Mouse (Mus musculus) c-Kit-positive CD71-negative TER-119-negative erythroid progenitor cells, embryonic 14.5 days (primary cell): ENCODE results near the gene Mylk2.

ENCODE experiments used
- DNase-seq: peaks from one replicate; pipeline ENCODE4 v3.0.0-alpha.2; 2013; ENCODE audit warnings: low read depth

Mylk2 gene

DNA sequence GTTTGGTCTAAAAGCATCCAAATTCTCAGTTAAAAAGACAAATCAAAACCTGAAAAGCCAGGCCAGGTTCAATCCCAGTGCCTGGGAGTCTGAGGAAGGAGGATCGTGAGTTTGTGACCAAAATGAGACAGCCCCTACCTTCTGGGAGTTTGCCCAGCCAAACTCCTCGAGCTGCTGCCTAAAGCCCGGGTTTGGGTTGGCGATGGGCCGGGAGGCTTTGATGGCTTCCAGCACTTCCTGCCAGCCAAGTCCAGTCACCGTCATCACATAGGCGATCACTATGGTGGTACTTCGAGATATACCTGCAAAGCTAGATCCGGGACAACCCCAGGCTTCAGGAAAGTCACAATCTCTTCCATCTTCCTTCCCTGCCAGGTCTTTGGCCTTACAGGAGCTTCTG is 32.9 kb downstream of the Mylk2 start:
- no peak for DNase-seq

DNA sequence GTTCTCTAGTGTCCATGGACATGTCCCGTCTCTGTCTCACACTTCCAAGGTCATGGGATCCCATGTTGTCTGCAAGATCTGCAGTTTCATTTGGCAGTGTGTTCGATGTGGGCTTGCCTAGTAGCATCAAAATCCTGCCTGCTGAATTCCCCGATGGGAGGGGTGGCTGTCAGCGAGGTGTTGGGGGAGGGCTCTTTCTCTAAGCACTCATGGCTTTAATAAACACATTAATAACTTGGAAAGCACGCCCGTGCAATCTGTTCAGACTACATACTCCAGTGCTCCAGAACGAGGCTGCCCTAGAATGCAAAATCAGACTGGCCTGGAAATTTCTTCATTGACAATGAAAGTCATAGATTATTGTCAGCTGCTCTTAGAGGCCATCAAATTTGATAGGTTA is 35.9 kb downstream of the Mylk2 start:
- no peak for DNase-seq

DNA sequence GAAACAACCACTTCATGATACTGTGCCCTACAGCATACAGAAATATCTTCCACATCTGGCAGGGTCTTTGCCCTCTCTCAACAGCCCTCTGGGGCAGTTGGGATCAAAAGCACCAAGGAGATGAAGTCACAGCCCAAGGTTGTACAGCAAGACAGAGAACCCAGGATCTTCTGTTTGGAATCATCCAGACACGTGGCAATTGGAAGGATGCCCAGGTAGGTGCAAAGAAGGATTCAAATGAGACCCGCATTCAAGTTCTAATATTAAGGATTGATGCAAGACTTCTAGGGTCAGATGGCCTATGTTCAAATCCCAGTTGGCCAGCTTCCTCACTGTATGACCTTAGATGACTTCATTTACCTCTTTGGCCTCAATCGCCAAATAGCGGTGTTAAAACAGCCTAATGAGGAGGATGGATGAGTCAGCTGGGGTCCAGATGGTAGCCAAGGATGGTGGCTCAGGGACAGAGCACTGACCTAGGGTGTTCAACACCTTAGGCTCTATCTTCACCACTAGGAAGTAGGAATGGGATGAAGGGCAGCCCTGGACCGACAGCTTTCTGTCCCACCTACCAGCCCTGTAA is 37.4 kb downstream of the Mylk2 start:
- no peak for DNase-seq

DNA sequence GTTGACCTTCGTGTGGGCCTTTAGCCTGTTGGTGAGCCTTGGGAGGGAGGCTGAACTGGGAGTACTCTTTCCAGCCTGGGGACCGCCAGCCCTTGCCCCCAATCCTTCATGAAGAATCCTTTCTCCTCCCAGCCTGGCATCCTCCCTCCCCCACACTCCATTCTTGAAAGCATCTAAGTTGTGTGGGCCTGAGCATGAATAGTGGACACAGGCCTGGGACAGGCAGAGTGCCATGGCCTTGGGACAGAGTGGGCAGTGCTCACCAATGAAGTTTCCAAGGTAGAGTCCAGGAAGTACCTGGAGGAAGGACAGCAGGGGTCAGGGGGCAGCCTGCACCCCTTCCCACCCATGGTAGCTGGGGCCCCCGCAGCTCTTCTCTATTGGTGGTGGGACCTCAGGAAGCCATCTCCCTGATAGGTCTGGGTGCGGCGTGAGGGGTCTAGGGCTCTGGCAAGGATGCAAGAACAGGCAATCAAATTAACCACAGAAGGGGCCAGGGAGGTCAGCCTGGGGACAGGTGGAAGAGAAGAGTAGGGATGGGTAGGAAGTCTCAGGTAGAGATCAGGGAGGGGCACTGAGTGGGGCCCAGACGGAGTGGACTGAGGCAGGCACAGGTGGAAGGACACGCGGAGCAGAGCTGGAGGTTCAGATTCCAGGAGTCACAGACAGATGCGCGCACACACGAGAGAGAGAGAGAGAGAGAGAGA is 39.4 kb downstream of the Mylk2 start:
- DNase-seq: no peak

DNA sequence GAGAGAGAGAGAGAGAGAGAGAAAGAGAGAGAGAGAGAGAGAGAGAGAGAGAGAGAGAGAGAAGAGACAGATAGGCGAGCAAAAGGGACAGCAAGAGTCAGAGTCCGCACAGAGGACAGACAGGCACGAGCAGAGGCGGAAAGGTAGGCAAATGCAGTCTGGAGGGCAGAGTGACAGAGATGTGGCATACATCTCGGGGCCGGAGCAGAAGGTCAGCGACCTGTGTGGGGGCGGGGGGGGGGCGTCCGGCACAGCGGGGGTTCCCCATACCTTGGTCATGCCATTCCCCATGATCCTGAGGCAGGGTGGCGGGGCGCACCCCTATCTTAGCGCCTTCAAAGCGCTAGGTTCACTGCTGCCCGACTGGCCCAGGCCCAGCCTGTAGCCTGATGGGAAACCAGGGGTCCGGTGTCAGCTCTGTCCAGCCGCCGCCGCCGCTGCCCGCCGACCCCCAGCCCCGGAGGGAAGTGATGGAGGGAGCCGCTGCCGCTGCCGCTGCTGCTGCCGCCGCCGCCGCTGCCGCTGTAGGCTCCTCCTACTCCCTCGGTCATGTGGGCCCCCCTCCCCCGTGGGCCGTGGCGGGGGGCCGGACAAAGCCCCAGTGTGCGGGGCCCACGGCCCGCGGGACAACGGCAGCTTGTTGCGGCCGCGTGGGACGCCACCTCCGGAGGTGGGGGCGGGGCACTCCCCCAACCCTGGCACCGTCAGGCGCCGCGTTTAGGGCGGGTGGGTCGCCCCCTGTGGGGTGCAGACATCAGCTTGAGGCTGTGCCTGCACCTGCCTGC is 40.1 kb downstream of the Mylk2 start, which contains the start of gene Dusp15:
Gene Dusp15 (minus strand): TSS at position 634 of the 785 bp plus-strand sequence.
- no peak for DNase-seq

DNA sequence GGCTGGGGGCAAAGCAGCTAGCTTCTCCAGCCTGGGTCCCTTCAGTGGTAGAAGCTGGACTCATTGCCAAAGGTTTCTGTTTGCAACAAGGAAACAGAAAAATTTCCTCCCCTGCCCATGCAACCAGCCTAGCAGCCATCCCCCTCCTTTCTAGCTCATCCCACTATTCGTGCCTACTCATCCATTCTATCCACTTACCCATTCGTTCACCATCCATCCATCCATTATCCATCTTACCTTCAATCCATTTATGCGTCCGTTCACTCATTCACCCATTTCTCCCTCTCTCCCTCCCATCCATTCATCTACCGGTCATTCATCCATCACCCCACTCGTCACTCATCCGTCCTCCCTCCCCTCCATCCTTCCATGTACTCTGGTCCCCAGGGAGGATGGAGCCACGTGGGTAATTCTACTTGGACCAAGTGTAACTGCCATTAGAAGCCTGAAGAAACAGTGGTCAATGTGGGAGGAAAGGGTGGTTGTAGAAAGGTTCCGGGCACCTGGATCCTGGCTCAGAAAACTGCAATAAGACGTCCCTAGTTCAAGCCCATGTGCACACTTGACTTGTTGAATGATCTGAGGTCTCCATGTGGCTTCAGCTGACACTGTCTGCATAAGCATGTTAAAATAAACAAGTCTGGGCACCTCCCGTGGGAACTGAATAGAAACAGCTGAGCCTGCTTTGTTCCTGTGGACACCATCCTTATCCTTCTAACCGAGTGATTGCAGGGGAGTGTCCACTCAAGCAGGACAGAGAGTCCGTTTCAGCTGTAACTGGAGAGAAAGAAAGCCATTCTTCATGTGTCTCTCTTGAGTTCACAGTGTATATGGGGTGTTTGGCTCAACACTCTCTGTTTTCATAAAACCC is 40.9 kb downstream of the Mylk2 start:
- DNase-seq: no peak

DNA sequence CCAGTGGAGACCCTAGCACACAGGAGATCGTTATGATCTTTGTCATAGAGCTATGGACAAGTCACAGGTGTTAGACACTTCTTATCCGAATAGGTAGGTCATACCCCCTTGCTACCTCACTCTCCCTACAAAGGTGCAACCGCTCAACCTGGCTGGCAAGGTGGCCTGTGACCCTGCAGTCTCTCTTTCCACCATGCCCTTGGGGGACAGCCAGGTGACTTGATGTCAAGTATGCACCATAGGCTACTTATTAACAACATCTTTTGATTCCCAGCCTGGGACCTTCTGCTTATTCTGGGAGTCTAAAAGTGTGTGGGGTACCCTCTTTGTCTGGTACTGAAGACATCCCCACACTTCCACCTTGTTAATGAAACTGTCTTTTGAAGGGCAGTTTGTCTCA is 47.0 kb downstream of the Mylk2 start:
- DNase-seq: no peak

DNA sequence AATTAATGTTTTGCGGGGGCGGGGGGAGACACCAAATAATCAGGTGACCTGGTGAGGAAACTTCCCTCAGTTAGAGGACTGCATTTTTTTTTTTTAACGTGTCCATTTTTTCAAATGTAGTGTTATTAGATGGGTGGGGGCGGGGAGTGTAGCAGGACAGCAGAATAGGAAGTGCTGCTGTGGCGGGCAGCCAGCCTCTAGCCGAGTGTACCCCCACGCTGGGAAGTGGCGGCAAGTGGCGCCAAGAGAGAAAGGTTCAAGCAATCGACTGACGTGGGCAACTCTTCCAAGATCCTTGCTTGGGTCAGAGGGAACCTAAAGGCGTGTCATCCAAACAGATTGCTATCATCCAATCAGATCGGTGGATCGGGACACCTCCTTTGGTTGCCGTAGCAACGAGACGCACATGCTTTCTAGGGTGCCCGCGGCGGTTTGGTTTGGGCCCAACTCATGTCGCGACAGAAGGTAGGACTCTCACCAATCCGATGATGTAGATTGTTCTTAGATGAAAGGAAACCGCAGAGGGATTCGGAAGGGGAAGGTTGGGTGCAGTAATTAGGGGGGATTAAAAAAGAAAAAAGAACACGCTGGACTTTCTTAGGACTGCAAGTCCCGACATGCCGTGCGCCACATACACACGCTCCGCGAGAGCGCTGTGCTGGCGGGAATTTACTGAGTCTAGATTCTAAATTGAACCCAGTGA is 51.1 kb downstream of the Mylk2 start, which contains the start of gene Ttll9:
Gene Ttll9 (plus strand): TSS at position 395 of the 703 bp plus-strand sequence.
- DNase-seq: peak; percentile 64

DNA sequence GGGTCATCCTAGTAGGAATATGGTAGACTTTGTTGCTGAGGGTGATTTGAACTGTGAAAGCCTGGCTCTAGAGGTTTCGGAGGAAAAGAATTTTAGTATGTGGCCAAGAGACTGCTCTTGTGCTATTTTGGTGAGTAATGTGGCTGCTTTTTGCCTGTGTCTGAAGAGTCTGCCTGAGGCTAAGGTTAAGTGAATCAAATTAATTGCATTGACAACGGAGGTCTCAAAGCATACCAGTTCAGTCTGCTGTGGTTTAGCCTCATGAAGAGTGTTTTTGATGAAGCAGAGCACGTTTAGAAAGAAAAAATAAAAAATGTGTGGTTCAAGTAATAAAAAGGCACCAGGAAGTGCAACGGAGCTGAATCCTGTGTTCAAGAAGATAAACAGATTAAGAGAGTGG is 54.4 kb downstream of the Mylk2 start:
- DNase-seq: no peak
